Mouse (Mus musculus) 3T3-L1 (cell line): ENCODE measurements around the gene Nup153.

ENCODE experiments used
- DNase-seq: peaks from one replicate; pipeline ENCODE4 v3.0.0-alpha.2; 2015; ENCODE audit warnings: low read depth, low spot score

Gene Nup153

GRCm38 (mm10) chr13:46670514-46670913 is 57.2 kb downstream of the Nup153 start:
- DNase-seq = peak; percentile 7

- DNase-seq = no peak
Measured at GRCm38 (mm10) chr13:46669620-46670271, 58.0 kb downstream of the Nup153 start.

- peak; percentile 81 for DNase-seq
Measured at GRCm38 (mm10) chr13:46669048-46669619, 58.6 kb downstream of the Nup153 start, which contains the start of gene Fam8a1. Fam8a1 (plus strand) TSS chr13:46669522.

GRCm38 (mm10) chr13:46663461-46663964 is 64.2 kb downstream of the Nup153 start:
- DNase-seq = peak; percentile 72

- no peak for DNase-seq
Measured at GRCm38 (mm10) chr13:46659211-46659610, 68.5 kb downstream of the Nup153 start.

GRCm38 (mm10) chr13:46654566-46654965 is 73.2 kb downstream of the Nup153 start:
- no peak for DNase-seq

- DNase-seq = no peak
Measured at GRCm38 (mm10) chr13:46653671-46654070, 74.1 kb downstream of the Nup153 start.

- DNase-seq = no peak
Measured at GRCm38 (mm10) chr13:46652671-46653070, 75.1 kb downstream of the Nup153 start.

- DNase-seq = no peak
Measured at GRCm38 (mm10) chr13:46651853-46652252, 75.9 kb downstream of the Nup153 start.

- no peak for DNase-seq
Measured at GRCm38 (mm10) chr13:46645476-46645875, 82.3 kb downstream of the Nup153 start.

- no peak for DNase-seq
Measured at GRCm38 (mm10) chr13:46644175-46644574, 83.6 kb downstream of the Nup153 start.

GRCm38 (mm10) chr13:46642318-46642717 is 85.4 kb downstream of the Nup153 start:
- no peak for DNase-seq

GRCm38 (mm10) chr13:46640608-46641468 is 86.9 kb downstream of the Nup153 start:
- DNase-seq = no peak

GRCm38 (mm10) chr13:46634133-46634488 is 93.6 kb downstream of the Nup153 start:
- DNase-seq = no peak

- no peak for DNase-seq
Measured at GRCm38 (mm10) chr13:46633320-46634132, 94.2 kb downstream of the Nup153 start.

- DNase-seq = no peak
Measured at GRCm38 (mm10) chr13:46632796-46633195, 94.9 kb downstream of the Nup153 start.
